Mouse (Mus musculus): Measurements from ENCODE around the gene Rbp1. TPM values are rescaled to one million over a fixed set of nuclear protein-coding genes. Genes with fewer than 3 reads are reported as not detected.

The Rbp1 gene
- total and polyA plus RNA-seq, 2 experiments = 10.7 to 11.5 TPM

- TF ChIP-seq CTCF (IDR thresholded peaks at IDR 0.05; ENCODE audit: low read depth, low read length) = no peak
- TF ChIP-seq POLR2A (IDR thresholded peaks at IDR 0.05; ENCODE audit: extremely low read depth, insufficient read depth, low read length) = no peak
- no peak for DNase-seq (ENCODE audit: extremely low read depth, low read depth, low spot score)
- Histone ChIP-seq H3K36me3 (ENCODE audit: control insufficient read depth, insufficient read depth, low read length) (0 out of 2 replicates have a peak, but pooled peaks cover 1% of the 10 kb centered on the region), H3K79me2 (ENCODE audit: control insufficient read depth, insufficient read depth, low read length) (no peaks in the 10 kb centered on the region), H3K4me3 (ENCODE audit: insufficient read depth, low read depth, low read length) (no peak overlapping the region), H3K4me1 (ENCODE audit: control insufficient read depth, insufficient read depth, low read length) (peaks cover 5% of the 10 kb centered on the region), H3K9ac (ENCODE audit: low read depth, low read length) (no peak overlapping the region), H3K27ac (replicated peaks; ENCODE audit: insufficient read depth, low read depth, low read length) (no peak overlapping the region), H3K27me3 (ENCODE audit: control insufficient read depth, insufficient read depth, low read length) (no peaks in the 10 kb centered on the region)
- WGBS = 85% methylated on average over 13 of the region's 13 CpGs
These were observed 22.4 kb upstream of the Rbp1 start for GRCm38 (mm10) chr9:98400185-98400894.

GRCm38 (mm10) chr9:98401611-98402010 is 21.1 kb upstream of the Rbp1 start:
- TF ChIP-seq CTCF (IDR thresholded peaks at IDR 0.05; ENCODE audit: low read depth, low read length) (no peak), POLR2A (IDR thresholded peaks at IDR 0.05; ENCODE audit: extremely low read depth, insufficient read depth, low read length) (no peak)
- 71% methylated on average over 5 of the region's 5 CpGs for WGBS
- Histone ChIP-seq H3K36me3 (ENCODE audit: control insufficient read depth, insufficient read depth, low read length) (0 out of 2 replicates have a peak, but pooled peaks cover 1% of the 10 kb centered on the region), H3K79me2 (ENCODE audit: control insufficient read depth, insufficient read depth, low read length) (no peaks in the 10 kb centered on the region), H3K4me1 (ENCODE audit: control insufficient read depth, insufficient read depth, low read length) (peaks cover 5% of the 10 kb centered on the region), H3K9ac (ENCODE audit: low read depth, low read length) (no peak overlapping the region), H3K27ac (replicated peaks; ENCODE audit: insufficient read depth, low read depth, low read length) (no peak overlapping the region), H3K27me3 (ENCODE audit: control insufficient read depth, insufficient read depth, low read length) (no peaks in the 10 kb centered on the region), H3K4me3 (ENCODE audit: insufficient read depth, low read depth, low read length) (no peak overlapping the region)
- DNase-seq (ENCODE audit: extremely low read depth, low read depth, low spot score) = no peak

GRCm38 (mm10) chr9:98407771-98408170 is 15.0 kb upstream of the Rbp1 start:
- Histone ChIP-seq H3K9ac (ENCODE audit: low read depth, low read length) (no peak overlapping the region), H3K36me3 (ENCODE audit: control insufficient read depth, insufficient read depth, low read length) (0 out of 2 replicates have a peak, but pooled peaks cover 1% of the 10 kb centered on the region), H3K4me3 (ENCODE audit: insufficient read depth, low read depth, low read length) (no peak overlapping the region), H3K27me3 (ENCODE audit: control insufficient read depth, insufficient read depth, low read length) (no peaks in the 10 kb centered on the region), H3K4me1 (ENCODE audit: control insufficient read depth, insufficient read depth, low read length) (no peaks in the 10 kb centered on the region), H3K27ac (replicated peaks; ENCODE audit: insufficient read depth, low read depth, low read length) (no peak overlapping the region), H3K79me2 (ENCODE audit: control insufficient read depth, insufficient read depth, low read length) (no peaks in the 10 kb centered on the region)
- TF ChIP-seq CTCF (IDR thresholded peaks at IDR 0.05; ENCODE audit: low read depth, low read length) = no peak
- no peak for TF ChIP-seq POLR2A (IDR thresholded peaks at IDR 0.05; ENCODE audit: extremely low read depth, insufficient read depth, low read length)
- 89% methylated on average over 12 of the region's 12 CpGs for WGBS
- DNase-seq (ENCODE audit: extremely low read depth, low read depth, low spot score) = no peak

GRCm38 (mm10) chr9:98409137-98409536 is 13.6 kb upstream of the Rbp1 start:
- peak; percentile 49 for DNase-seq (ENCODE audit: extremely low read depth, low read depth, low spot score)
- no peaks in the 10 kb centered on the region for H3K27me3 ChIP-seq (ENCODE audit: control insufficient read depth, insufficient read depth, low read length)
- no peak overlapping the region for H3K9ac ChIP-seq (ENCODE audit: low read depth, low read length)
- H3K4me1 ChIP-seq (ENCODE audit: control insufficient read depth, insufficient read depth, low read length) = no peaks in the 10 kb centered on the region
- 0 out of 2 replicates have a peak, but pooled peaks cover 1% of the 10 kb centered on the region for H3K36me3 ChIP-seq (ENCODE audit: control insufficient read depth, insufficient read depth, low read length)
- no peaks in the 10 kb centered on the region for H3K79me2 ChIP-seq (ENCODE audit: control insufficient read depth, insufficient read depth, low read length)
- H3K4me3 ChIP-seq (ENCODE audit: insufficient read depth, low read depth, low read length) = no peak overlapping the region
- WGBS = 34% methylated on average over 3 of the region's 3 CpGs
- TF ChIP-seq POLR2A (IDR thresholded peaks at IDR 0.05; ENCODE audit: extremely low read depth, insufficient read depth, low read length) (no peak), CTCF (IDR thresholded peaks at IDR 0.05; ENCODE audit: low read depth, low read length) (peak; percentile 97)
- H3K27ac ChIP-seq (replicated peaks; ENCODE audit: insufficient read depth, low read depth, low read length) = no peak overlapping the region

GRCm38 (mm10) chr9:98415427-98415826 is 7.3 kb upstream of the Rbp1 start:
- H3K27me3 ChIP-seq (ENCODE audit: control insufficient read depth, insufficient read depth, low read length) = no peaks in the 10 kb centered on the region
- WGBS = 38% methylated on average over 4 of the region's 4 CpGs
- no peak overlapping the region for H3K9ac ChIP-seq (ENCODE audit: low read depth, low read length)
- H3K79me2 ChIP-seq (ENCODE audit: control insufficient read depth, insufficient read depth, low read length) = no peaks in the 10 kb centered on the region
- H3K27ac ChIP-seq (replicated peaks; ENCODE audit: insufficient read depth, low read depth, low read length) = no peak overlapping the region
- DNase-seq (ENCODE audit: extremely low read depth, low read depth, low spot score) = no peak
- no peaks in the 10 kb centered on the region for H3K36me3 ChIP-seq (ENCODE audit: control insufficient read depth, insufficient read depth, low read length)
- TF ChIP-seq CTCF (IDR thresholded peaks at IDR 0.05; ENCODE audit: low read depth, low read length) = no peak
- no peak for TF ChIP-seq POLR2A (IDR thresholded peaks at IDR 0.05; ENCODE audit: extremely low read depth, insufficient read depth, low read length)
- H3K4me3 ChIP-seq (ENCODE audit: insufficient read depth, low read depth, low read length) = no peak overlapping the region
- peaks cover 5% of the 10 kb centered on the region for H3K4me1 ChIP-seq (ENCODE audit: control insufficient read depth, insufficient read depth, low read length)

GRCm38 (mm10) chr9:98417919-98418318 is 4.8 kb upstream of the Rbp1 start:
- H3K27ac ChIP-seq (replicated peaks; ENCODE audit: insufficient read depth, low read depth, low read length) = no peak overlapping the region
- TF ChIP-seq POLR2A (IDR thresholded peaks at IDR 0.05; ENCODE audit: extremely low read depth, insufficient read depth, low read length) (no peak), CTCF (IDR thresholded peaks at IDR 0.05; ENCODE audit: low read depth, low read length) (peak; percentile 79)
- no peaks in the 10 kb centered on the region for H3K79me2 ChIP-seq (ENCODE audit: control insufficient read depth, insufficient read depth, low read length)
- H3K9ac ChIP-seq (ENCODE audit: low read depth, low read length) = no peak overlapping the region
- WGBS = 18% methylated on average over 7 of the region's 7 CpGs
- DNase-seq (ENCODE audit: extremely low read depth, low read depth, low spot score) = no peak
- H3K27me3 ChIP-seq (ENCODE audit: control insufficient read depth, insufficient read depth, low read length) = no peaks in the 10 kb centered on the region
- H3K36me3 ChIP-seq (ENCODE audit: control insufficient read depth, insufficient read depth, low read length) = no peaks in the 10 kb centered on the region
- H3K4me3 ChIP-seq (ENCODE audit: insufficient read depth, low read depth, low read length) = no peak overlapping the region
- peaks cover 12% of the 10 kb centered on the region for H3K4me1 ChIP-seq (ENCODE audit: control insufficient read depth, insufficient read depth, low read length)
